Mouse (Mus musculus): ENCODE data around the gene Rbbp8nl. TPM values are rescaled to one million over a fixed set of nuclear protein-coding genes. Genes with fewer than 3 reads are reported as not detected.
A peak's percentile ranks its signal among the peaks of the same experiment; 100 is the strongest.
"Not testable (repeated sequence)": the region's sequence is repeated elsewhere in the genome, so short reads cannot be mapped to it uniquely, and the experiment has no call there.

Rbbp8nl gene
- total RNA-seq, 2 experiments from 2014 or later = not detected

GRCm38 (mm10) chr2:180260610-180261480, 28.8 kb downstream of the Rbbp8nl start:
- intact Hi-C loops (cut with DNase I) = no loop called here
- DNase-seq (ENCODE audit: low spot score in 2 of 2) = no peak

- not testable (repeated sequence) for DNase-seq (ENCODE audit: low spot score in 2 of 2)
- intact Hi-C loops (cut with DNase I) = loop anchor here (10.0 kb wide), 2 partner anchors 185 to 285 kb away; partner anchors contain the start of genes Mtg2 and Taf4
Observed at GRCm38 (mm10) chr2:180259826-180260609, 29.7 kb downstream of the Rbbp8nl start.

GRCm38 (mm10) chr2:180258951-180259484, 30.7 kb downstream of the Rbbp8nl start:
- intact Hi-C loops (cut with DNase I) = loop anchor here (10.0 kb wide), 2 partner anchors 184 to 284 kb away; partner anchors contain the start of genes Mtg2 and Taf4
- not testable (repeated sequence) for DNase-seq (ENCODE audit: low spot score in 2 of 2)

GRCm38 (mm10) chr2:180257963-180258865, 31.5 kb downstream of the Rbbp8nl start:
- DNase-seq (ENCODE audit: low spot score in 2 of 2) = no peak
- intact Hi-C loops (cut with DNase I) = loop anchor here (10.0 kb wide), 2 partner anchors 183 to 283 kb away; partner anchors contain the start of genes Mtg2 and Taf4

- peak; percentile 95 to 96 for DNase-seq (ENCODE audit: low spot score in 2 of 2)
- intact Hi-C loops (cut with DNase I) = loop anchor here (10.0 kb wide), 2 partner anchors 182 to 282 kb away; partner anchors contain the start of genes Mtg2 and Taf4
Observed at GRCm38 (mm10) chr2:180257001-180257521, 32.6 kb downstream of the Rbbp8nl start, which contains the start of gene Rps21. TSS of gene Rps21 (plus strand) at chr2:180257377.

GRCm38 (mm10) chr2:180256296-180257000, 33.2 kb downstream of the Rbbp8nl start:
- DNase-seq (ENCODE audit: low spot score in 2 of 2) = no peak
- intact Hi-C loops (cut with DNase I) = loop anchor here (10.0 kb wide), 2 partner anchors 182 to 282 kb away; partner anchors contain the start of genes Mtg2 and Taf4

GRCm38 (mm10) chr2:180255701-180256100, 34.0 kb downstream of the Rbbp8nl start:
- no peak for DNase-seq (ENCODE audit: low spot score in 2 of 2)
- intact Hi-C loops (cut with DNase I) = loop anchor here (10.0 kb wide), 2 partner anchors 181 to 281 kb away; partner anchors contain the start of genes Mtg2 and Taf4

- DNase-seq (ENCODE audit: low spot score in 2 of 2) = no peak
- intact Hi-C loops (cut with DNase I) = loop anchor here (5.0 to 10.0 kb wide), 3 partner anchors 180 to 337 kb away; partner anchors contain the start of genes Mtg2 and Taf4
Observed at GRCm38 (mm10) chr2:180254436-180255209, 35.1 kb downstream of the Rbbp8nl start.

GRCm38 (mm10) chr2:180251838-180252237, 37.8 kb downstream of the Rbbp8nl start:
- DNase-seq (ENCODE audit: low spot score in 2 of 2) = no peak

GRCm38 (mm10) chr2:180250930-180251611, 38.6 kb downstream of the Rbbp8nl start:
- intact Hi-C loops (cut with DNase I) = loop anchor here (5.0 to 10.0 kb wide), 3 partner anchors 176 to 334 kb away; partner anchors contain the start of genes Mtg2 and Taf4
- DNase-seq (ENCODE audit: low spot score in 2 of 2) = peak; percentile 77 to 78

More at GRCm38 (mm10) chr2:180251838-180252237, 37.8 kb downstream of the Rbbp8nl start:
- intact Hi-C loops (cut with DNase I) = loop anchor here (2.0 to 10.0 kb wide), 4 partner anchors 83 to 335 kb away; partner anchors contain the start of genes Mtg2 and Taf4

- intact Hi-C loops (cut with DNase I) = no loop called here
- DNase-seq (ENCODE audit: low spot score in 2 of 2) = no peak
Observed at GRCm38 (mm10) chr2:180248947-180249660, 40.6 kb downstream of the Rbbp8nl start.

- DNase-seq (ENCODE audit: low spot score in 2 of 2) = no peak
- intact Hi-C loops (cut with DNase I) = no loop called here
Observed at GRCm38 (mm10) chr2:180247916-180248315, 41.8 kb downstream of the Rbbp8nl start.

GRCm38 (mm10) chr2:180243108-180243507, 46.6 kb downstream of the Rbbp8nl start:
- no peak for DNase-seq (ENCODE audit: low spot score in 2 of 2)
- intact Hi-C loops (cut with DNase I) = no loop called here

- intact Hi-C loops (cut with DNase I) = loop anchor here (5.0 kb wide), 1 partner anchor 41 kb away; no protein-coding TSS in a partner anchor
- no peak for DNase-seq (ENCODE audit: low spot score in 2 of 2)
Observed at GRCm38 (mm10) chr2:180238591-180238990, 51.1 kb downstream of the Rbbp8nl start.

- DNase-seq (ENCODE audit: low spot score in 2 of 2) = no peak
- intact Hi-C loops (cut with DNase I) = loop anchor here (5.0 kb wide), 1 partner anchor 40 kb away; no protein-coding TSS in a partner anchor
Observed at GRCm38 (mm10) chr2:180237601-180238345, 51.9 kb downstream of the Rbbp8nl start.
